Mouse (Mus musculus): ENCODE results near the gene Galnt17.

Galnt17 gene

DNA sequence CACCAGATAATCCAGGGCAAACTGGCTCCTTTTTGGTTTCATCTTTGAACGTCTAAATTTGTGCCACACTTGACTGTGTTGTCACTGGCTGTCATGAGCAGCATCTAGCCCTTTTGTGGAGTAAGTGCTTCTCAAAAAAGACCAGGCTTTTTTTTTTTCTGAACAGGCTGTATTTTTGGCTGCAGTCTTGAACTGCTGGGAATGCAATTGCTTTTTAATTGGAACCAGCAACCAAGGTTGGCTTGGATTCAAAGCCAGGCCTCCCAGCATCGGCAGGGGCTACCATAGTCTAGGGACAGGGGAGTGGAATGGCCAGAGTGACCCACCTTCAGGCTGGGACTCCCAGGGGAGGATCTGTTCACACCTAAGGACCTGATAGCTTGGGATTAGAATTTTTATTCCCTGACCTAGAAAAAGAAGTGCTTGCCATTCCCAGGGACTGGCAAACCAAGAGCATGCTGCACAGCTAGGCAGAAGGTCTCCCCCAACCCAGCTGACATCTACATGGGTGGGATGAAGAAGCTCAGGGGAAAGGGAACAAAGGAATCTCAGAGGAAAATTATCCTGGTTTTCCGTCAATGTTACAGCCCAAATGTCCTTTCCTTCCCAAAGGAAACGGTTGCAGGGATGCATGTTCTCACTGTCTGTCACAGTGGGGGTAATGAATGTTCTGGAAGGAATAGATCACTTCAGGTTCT, 369.2 kb downstream of the Galnt17 start:
- no peak for DNase-seq (ENCODE audit: extremely low read depth, insufficient read length, low spot score)

GRCm38 (mm10) chr5:130938274-130938741, 370.0 kb downstream of the Galnt17 start:
- no peak for DNase-seq (ENCODE audit: extremely low read depth, insufficient read length, low spot score)

DNA sequence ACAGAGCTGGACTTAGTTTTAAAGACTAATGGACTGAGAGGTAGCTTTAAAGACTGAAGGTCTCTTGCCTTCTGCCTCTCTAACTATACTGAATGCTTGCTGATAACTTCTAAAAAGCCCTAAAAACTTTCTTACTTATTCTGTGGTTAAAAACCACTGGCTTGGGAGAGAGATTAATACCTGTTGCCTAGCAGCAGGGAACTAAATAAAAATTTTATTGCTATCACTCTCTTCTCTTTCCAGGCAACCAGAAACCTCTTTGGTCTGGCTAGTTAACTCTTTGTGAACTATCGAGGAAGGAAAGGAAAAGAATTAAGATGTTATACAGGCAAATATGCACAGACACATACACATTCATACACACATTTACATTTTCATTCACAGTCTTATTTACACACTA, 377.3 kb downstream of the Galnt17 start:
- no peak for DNase-seq (ENCODE audit: extremely low read depth, insufficient read length, low spot score)

DNA sequence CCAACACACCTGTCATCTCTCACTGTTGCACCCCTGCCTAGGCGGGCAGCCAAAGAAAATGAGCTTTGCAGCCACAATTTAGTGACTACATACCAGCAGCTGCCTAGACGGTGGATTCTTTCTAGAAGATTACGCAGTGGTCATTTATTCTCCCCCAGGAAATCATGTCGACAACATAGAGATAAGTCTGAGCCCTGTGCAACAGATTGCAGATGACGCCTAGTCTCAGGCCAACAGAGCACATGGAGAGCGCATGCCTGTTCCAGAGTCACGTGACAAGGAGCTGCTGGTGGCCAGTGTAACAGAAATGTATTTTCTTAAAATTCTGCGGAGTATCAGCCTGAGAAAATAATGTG, 380.5 kb downstream of the Galnt17 start:
- DNase-seq (ENCODE audit: extremely low read depth, insufficient read length, low spot score), result no peak

- DNase-seq (ENCODE audit: extremely low read depth, insufficient read length, low spot score), result no peak
These were observed 381.0 kb downstream of the Galnt17 start for GRCm38 (mm10) chr5:130927138-130927793.

DNA sequence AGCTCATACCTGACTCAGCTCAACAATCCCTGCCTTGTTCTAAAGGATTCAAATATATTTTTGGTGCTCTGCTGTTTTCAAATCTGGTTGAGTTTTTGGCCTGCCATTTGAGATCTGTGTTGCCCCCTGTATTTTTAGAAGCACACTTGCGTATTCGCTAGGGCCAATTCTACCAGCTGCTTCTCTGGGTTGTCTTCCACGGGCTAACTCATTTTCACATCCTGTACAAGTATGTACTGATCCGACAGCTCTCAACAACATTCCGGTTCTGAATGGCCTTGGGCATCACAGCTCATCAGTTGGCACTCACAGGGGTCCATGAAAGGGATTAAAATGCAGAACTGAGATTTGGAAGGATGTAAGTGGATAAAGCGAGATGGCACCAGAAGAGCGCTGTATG, 382.6 kb downstream of the Galnt17 start:
- no peak for DNase-seq (ENCODE audit: extremely low read depth, insufficient read length, low spot score)

GRCm38 (mm10) chr5:130924245-130924827, 384.0 kb downstream of the Galnt17 start:
- no peak for DNase-seq (ENCODE audit: extremely low read depth, insufficient read length, low spot score)

GRCm38 (mm10) chr5:130919969-130920368, 388.3 kb downstream of the Galnt17 start:
- DNase-seq (ENCODE audit: extremely low read depth, insufficient read length, low spot score), result no peak

- no peak for DNase-seq (ENCODE audit: extremely low read depth, insufficient read length, low spot score)
These were observed 393.7 kb downstream of the Galnt17 start for GRCm38 (mm10) chr5:130914606-130915005.

GRCm38 (mm10) chr5:130911551-130911950, 396.7 kb downstream of the Galnt17 start:
- DNase-seq (ENCODE audit: extremely low read depth, insufficient read length, low spot score), result no peak

DNA sequence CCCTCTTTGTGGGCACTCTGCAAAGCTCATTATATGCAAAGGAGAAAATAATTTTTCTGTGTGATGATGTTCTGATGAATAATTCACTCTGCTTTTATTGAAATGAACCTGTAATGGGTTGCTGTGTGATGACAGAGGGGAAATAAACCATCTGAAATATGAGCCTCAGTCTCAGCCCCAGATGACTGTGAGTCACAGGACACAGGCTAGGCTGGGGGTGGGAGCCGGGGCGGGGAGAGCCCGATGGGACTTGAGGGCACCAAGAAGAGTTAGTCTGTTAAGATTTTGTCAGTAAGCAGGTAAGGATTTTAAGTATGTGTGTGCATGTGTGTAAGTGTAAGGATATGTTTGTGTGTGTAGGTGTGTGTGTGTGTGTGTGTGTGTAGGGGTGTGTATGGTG, 406.6 kb downstream of the Galnt17 start:
- DNase-seq (ENCODE audit: extremely low read depth, insufficient read length, low spot score), result peak; percentile 52

DNA sequence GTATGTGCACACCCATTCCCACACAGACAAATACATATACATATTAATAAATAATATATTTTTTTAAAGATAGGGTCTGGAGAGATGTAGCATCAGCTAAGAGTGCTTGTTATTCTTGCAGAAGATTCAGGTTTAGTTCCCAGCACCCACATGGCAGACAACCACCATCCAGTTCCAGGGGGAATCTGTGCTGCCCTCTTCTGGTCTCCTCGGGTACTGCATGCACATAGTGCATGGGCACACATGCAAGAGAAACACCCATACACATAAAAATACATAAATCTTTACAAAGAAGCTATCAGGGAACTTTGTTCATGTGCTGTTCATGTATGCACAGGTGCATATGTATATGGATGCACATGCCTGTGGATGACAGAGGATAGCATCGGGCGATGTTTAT, 412.3 kb downstream of the Galnt17 start:
- DNase-seq (ENCODE audit: extremely low read depth, insufficient read length, low spot score), result no peak

GRCm38 (mm10) chr5:130891735-130892134, 416.6 kb downstream of the Galnt17 start:
- no peak for DNase-seq (ENCODE audit: extremely low read depth, insufficient read length, low spot score)

DNA sequence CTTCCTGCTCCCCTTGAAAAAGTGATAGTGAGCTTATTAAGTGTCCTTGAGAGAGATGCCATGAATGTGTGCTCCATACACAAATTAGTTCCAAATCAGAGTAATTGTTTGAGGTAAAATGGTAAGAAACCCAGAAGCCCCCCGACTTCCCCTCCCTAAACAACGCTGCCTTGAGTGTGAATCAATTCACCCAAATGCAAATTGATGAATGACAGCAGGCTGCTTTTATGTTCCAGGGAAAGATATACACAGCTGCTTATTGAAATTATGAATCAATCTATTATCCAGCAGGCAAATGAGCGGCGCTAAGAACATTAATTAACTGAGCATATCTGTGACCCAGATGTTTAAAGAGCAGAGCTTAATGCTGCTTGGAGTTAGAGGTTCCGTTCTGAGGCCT, 428.0 kb downstream of the Galnt17 start:
- no peak for DNase-seq (ENCODE audit: extremely low read depth, insufficient read length, low spot score)

- DNase-seq (ENCODE audit: extremely low read depth, insufficient read length, low spot score), result no peak
These were observed 432.9 kb downstream of the Galnt17 start for GRCm38 (mm10) chr5:130875391-130875790.

GRCm38 (mm10) chr5:130871086-130871485, 437.2 kb downstream of the Galnt17 start:
- DNase-seq (ENCODE audit: extremely low read depth, insufficient read length, low spot score), result no peak

GRCm38 (mm10) chr5:130869869-130870268, 438.4 kb downstream of the Galnt17 start:
- no peak for DNase-seq (ENCODE audit: extremely low read depth, insufficient read length, low spot score)

GRCm38 (mm10) chr5:130862302-130862701, 446.0 kb downstream of the Galnt17 start:
- DNase-seq (ENCODE audit: extremely low read depth, insufficient read length, low spot score), result no peak

GRCm38 (mm10) chr5:130859736-130860135, 448.6 kb downstream of the Galnt17 start:
- DNase-seq (ENCODE audit: extremely low read depth, insufficient read length, low spot score), result no peak

GRCm38 (mm10) chr5:130858706-130859105, 449.6 kb downstream of the Galnt17 start:
- DNase-seq (ENCODE audit: extremely low read depth, insufficient read length, low spot score), result no peak

GRCm38 (mm10) chr5:130858148-130858547, 450.1 kb downstream of the Galnt17 start:
- DNase-seq (ENCODE audit: extremely low read depth, insufficient read length, low spot score), result no peak

DNA sequence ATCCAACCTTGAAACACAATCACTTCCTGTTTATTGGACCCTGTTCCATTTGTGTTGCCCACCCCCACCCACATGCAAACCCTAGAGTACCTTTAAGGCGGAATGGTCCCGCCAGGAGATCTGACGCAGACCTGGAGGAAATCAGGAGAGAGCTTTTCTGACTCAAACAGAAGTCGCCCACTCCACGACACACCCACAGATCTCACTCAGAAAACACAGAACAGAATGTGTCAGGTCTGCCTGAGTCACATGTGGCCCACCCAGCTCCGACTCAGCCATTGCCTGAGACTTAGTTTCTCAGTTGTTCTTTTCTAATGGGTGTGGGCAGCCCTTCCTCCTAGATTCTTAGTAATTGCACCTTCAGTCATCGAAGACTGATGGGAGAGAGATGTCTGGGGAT, 453.9 kb downstream of the Galnt17 start:
- DNase-seq (ENCODE audit: extremely low read depth, insufficient read length, low spot score), result no peak
